Mouse (Mus musculus) cerebellum, postnatal 10 days (tissue): Measurements from ENCODE around the gene Tff1.
A peak's percentile ranks its signal among the peaks of the same experiment; 100 is the strongest.

ENCODE experiments used
- DNase-seq, 2 experiments: peaks; one replicate each; pipeline ENCODE4 v3.0.0; 2021; ENCODE audit warnings: mixed read lengths in 2 of 2

The Tff1 gene

DNA sequence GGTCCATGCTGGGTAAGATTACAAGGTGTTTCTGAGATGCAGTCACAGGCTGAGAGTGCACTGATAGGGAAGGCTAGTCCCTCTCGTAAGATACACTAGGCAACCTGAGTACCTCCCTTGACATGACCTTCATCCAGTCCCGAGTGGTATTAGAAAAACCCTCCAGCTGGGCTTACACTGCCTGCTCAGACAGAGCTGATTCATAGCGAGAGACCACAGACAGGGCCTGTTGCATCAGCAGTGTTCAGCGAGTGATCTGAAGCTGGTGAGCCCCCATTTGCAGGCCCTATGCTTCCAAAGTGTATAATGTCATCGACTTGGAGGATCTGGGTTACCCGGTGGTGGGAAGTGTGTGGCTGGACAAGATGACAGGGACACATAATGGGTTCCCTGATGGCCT is at the start of gene Tff1:
Gene Tff1, minus strand, starts transcription at position 151 of the 400 bp plus-strand sequence.
- DNase-seq = no peak

DNA sequence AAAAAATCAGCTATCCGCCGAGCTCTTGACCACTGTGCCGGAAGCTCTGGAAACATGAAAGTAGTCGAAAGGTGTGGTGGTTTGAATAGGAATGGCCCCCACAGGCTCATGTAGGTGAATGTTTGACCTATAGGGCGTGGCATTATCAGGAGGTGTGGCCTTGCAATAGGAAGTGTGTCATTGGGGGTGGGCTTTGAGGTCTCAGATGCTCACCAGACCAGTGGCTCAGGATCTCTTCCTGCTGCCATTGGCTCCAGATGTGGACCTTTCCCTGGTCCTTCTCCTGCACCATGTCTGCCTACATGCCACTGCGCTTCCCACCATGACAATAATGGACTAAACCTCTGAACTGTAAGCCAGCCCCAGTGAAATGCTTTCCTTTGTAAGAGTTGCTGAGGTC is 46.8 kb upstream of the Tff1 start:
- no peak for DNase-seq

DNA sequence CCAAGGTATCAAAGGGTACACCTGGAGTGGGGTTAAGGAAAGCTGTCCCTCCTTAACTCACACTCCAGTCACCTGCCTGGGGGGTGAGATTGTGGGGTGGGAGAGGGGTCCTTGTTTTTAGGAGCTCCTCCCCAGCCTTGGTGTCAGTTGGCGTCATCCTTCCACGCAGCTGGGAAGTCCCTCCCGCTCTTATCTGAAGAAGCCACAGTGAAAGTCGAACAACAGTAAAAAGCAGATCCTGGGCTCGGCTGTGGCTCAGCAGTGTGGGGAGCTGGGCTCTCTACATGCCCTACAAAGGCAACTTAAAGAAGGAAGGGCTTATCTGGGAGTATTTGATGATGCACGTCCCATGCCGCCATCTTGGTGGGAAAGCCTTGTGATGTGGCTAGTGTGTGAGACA is 45.2 kb upstream of the Tff1 start:
- no peak for DNase-seq

DNA sequence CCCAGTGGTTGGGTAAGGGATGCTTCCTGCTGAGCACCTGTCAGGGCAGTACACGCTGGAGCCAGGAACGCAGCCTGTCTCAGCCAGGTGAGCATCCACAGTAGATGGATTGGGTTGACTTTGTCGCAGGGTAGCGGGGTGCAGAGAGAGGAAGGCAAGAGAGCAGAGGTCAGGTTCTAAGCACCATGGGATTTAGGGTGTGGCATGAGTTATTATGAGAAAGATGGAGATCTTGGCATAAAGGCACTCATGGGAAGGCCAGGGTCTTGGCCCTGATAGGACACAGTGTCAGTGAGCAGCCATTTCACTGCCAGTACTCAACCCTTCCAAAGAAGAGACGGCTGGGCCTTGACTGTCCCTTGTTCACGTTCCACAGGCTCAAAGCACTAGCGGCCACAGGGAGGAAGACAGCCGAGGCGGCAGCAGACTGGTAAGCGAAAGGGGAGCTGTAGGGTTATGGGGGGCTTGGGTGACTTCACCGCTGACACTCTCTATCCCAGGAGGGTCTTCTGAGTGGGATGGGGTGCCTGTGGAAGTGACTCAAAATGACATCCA is 44.4 kb upstream of the Tff1 start:
- no peak for DNase-seq

DNA sequence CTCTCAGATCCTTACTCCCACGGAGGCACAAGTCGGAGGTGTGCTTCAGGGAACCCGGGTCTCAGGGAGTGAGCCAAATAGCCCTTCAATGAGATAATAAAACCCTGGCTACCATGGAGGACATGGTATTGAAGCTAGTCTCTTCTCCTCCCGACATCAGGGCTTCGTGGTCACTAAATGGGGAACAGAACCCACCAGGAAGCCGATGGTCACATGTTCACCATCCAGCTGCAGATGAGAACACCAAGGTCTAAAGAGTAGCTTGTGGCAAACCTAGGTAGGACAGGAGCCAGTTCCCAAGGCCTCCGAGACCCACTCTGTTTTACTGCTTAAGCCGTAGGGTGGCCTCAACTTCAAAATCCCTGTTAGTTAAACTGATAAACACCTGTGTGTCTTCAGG is 43.6 kb upstream of the Tff1 start:
- DNase-seq = no peak

DNA sequence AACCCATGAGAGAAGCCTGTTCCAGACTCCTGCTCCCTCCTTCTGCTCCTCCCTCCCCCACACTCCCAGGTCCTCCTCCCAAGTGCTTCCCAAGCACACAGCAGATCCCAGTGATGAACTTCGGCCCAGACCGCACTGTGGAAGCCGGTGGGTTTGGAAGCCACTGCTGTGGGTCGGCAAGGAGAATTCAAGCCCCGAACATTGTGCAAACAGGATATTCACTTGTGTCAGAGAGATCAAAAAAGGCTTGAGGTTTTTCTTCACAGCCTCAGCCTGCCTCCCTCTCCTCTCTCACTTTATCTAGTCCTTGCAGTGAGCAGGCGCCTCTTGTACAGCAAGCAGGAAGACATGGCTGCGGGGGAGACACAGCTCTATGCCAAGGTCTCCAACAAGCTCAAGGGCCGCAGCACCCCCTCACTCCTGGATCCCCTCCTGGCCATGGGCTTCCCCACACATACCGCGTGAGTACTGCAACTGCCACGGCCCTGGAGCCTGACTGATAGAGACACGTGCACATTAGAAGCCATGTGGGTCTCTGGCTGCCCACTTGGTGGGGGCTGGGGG is 42.8 kb upstream of the Tff1 start, which contains the start of gene Ubash3a:
Gene Ubash3a, plus strand, starts transcription at position 103 of the 564 bp plus-strand sequence.
- DNase-seq = no peak

DNA sequence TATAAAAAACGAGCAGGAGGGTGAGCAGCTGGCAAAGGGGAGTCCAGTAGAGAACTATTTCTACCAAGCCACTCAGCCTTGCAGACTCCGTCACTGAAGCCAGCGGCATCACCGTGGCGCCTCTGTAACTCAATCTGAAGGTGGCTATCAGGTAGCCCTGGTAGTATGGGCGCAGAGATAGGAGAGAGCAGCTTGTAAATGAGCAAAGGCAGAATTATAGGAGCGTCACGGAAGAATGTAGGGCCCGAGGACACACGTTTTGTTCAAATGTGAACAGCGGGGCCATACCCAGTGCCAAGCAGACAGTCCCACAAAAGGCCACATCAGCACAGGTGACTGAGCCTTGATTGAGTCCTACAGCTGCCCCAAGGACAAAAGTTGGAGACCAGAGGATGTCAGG is 33.8 kb upstream of the Tff1 start, which contains the start of gene Tmprss3:
Gene Tmprss3, minus strand, starts transcription at position 101 of the 400 bp plus-strand sequence.
- no peak for DNase-seq

DNA sequence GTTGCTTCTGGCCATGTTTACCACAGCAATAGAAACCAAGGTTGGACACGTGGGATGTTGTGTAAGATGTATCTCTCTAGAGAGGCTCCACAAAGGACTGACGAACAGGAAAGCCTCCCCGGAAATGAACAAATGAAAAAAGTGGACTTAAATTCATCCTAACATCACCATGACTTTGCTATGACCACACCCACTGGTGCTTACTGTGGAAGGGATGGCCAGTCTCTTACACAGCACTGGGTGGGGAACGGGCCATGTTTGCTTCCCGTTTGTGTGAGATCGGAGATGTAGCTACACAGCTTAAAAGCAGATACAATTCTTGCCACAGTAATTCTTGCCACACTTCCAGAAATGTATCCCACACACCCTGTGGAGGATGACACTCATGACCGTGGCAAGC is 31.2 kb upstream of the Tff1 start:
- no peak for DNase-seq

DNA sequence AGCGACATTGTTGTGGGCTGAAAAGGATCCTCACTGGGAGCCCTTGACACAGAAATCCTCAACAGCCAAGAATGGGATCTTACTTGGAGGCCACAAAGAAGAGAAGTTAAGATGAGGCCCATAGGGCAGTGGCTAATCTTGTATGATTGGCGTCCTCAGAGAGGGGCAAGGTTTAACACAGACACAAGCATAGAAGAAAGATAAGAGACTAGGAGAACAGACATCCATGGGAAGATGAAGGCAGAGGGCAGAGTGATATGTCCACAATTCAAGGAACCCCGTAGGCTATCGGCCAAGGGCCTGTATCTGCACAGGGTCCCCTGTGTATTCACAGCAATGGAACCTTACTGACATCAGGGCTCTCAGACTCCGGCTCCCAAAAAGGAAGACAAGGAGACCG is 30.1 kb upstream of the Tff1 start:
- DNase-seq = no peak

DNA sequence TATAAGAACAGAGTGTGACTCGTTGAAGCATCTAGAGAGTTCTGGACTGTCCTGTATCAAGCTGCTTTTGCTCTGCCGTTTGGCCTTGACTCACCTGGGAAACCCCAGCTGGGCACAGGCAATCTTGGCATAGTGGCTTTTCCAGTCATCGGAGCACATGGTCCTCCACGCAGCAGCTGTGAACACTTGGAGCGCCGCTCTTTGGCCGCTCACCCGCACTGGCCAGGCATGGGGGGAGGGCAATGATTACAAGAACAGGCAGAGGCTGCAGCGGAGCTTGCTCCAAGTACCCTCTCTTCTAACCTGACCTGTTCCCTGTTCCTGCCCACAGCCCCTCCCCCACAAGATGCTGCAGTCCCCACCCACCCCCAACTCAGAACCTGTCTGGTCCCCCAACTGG is 28.3 kb upstream of the Tff1 start:
- DNase-seq = peak; percentile 57 to 62

DNA sequence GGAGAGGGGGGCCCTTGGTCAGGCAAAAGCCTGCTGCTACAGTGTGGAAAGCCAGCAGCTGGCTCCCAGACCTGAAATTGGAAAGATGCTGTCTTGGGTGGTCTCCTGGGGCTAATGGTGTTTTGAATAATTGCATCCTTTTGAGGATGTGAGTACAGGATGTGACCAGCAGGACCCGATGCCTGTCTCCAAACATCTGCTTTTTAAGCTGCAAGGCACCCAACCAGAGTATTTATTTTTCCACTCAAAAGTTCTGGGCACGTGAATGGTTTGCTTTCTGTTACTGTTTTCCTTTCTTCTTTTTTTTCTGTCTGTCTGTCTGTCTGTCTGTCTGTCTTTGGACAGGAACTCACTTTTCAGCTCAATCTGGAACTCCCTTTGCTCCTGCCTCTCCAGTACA is 27.6 kb upstream of the Tff1 start:
- DNase-seq = no peak

DNA sequence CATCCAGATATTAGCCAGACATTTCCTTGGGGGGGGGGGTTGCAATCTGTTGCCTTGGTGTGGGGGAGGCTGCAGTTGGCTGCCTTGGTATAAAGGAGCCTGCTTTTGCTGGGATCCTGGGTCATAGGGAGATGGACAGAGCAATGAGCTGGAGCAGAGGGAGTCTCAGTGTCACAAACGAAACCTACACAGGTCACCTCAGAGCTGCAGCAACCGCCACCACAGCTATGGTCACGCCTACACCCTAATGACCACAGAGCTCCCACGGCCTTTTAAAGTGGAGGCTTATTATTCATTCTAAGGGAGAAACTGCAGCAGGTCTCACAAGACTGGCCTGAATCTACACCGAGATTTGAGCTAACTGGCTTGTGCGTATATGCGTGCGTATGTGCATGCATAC is 26.7 kb upstream of the Tff1 start:
- DNase-seq = no peak

DNA sequence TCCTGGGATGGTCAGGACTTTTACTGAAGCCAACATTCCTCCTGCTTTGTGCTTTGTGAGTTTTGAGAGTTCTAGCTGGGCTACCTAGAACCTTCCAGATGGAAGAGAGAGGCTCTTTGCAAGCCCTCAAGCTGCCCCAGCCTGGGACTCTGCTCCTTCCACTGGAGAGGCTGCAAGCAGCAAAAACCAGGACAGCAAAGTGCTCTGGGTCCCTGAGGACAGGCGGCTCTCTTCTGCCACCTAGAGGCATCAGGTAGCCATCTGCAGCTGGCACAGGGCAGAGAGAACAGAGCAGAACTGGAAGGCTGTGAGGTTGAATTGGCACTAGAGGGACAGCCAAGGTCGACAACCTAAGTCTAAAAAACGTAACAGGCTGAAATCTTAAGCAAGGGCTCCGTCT is 22.3 kb upstream of the Tff1 start:
- DNase-seq = peak; percentile 89 to 90

DNA sequence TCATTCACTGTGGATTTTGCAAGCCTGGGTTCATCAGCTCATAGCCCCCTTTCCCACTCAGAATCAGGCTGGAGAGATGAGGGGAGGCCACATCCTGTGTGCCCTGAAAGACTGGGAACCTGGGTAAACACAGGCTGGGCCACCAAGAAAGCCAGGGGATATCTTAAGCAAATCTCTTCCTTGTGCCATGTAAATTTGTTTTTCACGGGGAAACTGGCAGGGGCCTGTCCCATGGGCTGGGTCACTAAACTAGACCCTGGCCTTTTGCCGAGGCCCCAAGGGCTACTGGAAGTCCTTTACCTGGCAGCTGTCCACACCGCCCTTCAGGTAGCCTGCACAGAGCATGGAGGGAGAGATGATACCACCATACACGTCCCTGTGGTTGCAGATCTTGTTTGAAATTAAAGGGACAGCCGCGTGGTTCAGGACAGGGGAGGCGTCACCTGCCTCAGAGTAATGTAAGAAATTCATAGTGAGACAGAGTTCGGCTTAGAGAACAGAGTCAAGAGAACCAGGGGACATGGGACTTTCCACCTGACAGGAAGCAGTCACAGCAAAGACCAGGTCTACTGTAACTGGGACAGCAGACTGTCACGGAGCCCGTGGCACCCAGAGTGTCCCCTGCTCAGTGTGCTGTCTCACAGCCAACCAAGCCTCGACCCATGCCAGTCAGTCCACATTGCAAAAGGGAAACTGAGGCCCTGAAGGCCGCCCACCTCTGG is 19.4 kb upstream of the Tff1 start:
- no peak for DNase-seq

DNA sequence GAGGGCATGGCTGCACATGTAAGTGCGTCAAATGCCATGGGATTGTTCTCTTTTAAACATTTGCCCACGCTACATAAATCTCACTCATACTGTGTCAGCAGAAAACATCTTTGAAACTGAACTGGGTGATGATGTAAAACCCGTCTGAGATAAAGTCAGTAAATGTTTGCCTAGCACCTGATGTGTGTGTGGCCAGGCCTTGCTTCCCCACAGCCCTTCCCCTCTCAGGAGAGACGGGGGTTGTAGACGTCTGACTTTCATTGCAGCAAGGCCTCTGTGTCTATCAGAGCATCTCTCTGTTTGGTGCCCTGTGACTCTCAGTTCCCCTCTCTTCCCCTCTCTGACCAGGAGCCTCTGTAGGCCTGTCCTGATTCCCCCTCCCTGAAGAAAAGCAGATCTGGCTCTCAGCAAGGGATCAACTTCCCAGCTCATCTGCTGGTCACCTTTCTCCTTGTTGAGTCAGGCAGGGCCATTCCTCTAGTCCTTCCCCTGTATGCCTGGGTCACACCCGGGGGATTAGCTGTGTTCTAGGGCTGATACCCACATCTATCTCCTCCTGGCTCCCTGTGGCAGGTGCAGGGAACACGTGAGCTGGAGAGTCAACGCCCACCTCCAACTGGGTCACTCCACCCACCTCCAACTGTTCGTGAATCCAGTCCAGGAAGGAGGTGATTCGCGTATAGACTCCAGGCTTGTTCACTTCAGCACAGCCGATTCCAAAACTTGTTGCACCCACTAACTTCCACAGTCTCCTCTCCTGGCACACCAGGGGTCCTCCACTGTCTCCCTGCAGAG is 18.3 kb upstream of the Tff1 start:
- peak in 1 of 2 experiments; percentile 27 for DNase-seq

DNA sequence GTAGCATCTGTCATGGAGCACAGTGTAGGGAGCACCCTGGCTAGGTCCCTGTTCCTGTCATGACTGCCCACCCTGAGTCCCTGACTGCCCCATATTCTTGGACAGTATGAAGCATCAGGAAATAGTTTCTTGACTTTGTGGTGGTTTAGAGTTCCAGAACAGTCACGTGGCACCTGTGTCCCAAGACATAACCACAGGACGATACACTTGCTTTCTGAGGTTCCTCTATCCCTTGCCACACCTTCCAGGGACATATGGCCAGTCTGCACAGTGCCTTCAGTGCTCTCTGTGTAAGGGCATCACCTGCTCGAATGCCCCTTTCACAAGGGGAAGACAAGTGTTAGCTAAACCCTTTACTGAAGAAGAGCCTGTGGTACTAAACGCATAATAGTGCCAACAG is 16.4 kb upstream of the Tff1 start:
- no peak for DNase-seq

DNA sequence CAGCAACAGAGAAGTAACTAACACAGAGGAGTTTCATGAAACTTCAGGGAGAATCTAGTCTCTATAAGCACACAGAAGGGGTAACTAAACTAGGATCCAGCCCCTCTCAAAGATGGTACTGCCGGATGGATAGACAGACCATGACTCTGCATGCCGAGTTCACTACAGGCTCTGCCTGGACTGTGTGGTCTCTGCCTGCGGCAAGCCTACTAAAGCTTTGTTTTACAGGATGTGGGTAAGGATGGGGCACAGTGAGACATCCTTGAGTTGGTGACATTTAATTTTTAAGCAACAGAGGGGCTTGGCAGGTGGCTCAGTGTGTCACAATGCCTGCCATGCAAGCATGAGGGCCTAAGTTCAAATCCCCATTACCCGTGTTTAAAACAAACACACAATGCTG is 11.2 kb upstream of the Tff1 start:
- DNase-seq = no peak

DNA sequence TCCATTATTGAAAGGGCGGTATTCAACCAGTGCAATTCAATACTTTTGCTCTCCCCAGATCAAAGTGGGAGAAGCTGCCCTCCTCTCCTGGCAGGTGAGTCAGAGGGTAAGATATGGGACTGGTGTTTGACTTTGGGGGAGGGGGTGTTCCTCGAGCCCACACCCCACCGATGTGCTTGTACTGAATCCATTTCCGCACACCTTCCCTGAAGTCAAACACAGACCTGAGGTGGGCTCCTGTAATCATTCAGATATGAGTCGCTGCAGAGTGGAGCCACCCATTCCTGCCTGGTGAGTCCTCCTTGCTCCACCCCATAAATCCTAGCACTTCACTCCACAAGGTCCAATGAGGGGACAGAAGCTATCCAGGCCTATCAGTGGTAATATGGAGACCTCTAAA is 4.7 kb upstream of the Tff1 start:
- no peak for DNase-seq

DNA sequence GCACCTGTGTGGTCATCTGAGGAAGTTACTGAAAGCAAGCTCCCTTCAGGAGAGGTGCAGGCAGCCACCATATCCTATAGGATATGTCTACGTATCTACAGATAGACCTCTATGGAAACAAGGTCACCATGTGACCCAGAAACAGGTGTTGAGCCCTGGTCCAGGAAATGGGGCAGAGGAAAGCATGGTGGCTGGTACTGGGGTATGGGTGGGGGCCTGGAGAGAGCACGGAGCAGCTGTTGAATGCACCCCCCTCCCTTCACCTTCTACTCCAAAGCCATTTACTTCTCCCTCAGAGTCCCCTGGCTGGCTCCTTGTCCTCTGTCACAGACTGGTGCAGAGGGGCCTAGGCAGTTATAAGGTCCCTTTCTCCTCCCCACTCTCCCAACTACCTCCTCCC is 1.3 kb downstream of the Tff1 start:
- DNase-seq = no peak

DNA sequence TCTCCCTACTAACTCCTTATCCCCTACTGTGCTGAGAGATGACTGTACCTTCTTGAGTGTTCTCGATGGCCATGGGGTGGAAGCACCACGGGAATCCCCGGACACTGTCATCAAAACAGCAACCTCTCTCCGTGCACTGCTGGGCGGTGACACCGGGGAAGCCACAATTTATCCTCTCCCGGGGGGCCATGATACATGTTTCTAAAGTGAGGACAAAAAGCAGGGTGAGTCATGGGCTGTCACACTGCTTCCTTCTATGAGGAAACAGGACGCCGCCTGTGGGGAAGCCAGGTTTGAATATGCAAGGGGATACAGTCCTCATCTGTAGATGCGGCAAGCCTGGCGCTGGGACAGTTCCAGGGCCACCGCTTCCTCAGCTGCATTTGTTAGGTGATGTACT is 2.5 kb downstream of the Tff1 start:
- DNase-seq = no peak

DNA sequence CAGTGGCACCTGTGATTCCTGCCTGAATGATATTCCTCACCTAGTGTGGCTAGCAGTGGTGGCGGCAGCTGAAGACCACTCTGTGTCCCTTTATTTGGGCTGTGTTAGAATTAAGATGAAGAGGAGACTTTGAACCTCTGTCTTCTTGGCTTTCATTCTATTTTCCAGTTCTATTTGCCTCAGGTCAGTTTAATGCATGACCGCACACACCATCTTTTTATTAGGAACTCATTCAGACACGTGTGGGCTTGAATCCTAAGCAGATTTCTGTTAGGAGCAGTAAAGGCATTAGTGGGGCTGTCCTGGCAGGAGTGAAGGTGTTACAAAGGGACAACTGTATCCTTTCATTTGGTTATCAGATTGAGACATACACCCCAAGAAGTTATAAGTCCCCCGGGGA is 4.8 kb downstream of the Tff1 start:
- DNase-seq = no peak

DNA sequence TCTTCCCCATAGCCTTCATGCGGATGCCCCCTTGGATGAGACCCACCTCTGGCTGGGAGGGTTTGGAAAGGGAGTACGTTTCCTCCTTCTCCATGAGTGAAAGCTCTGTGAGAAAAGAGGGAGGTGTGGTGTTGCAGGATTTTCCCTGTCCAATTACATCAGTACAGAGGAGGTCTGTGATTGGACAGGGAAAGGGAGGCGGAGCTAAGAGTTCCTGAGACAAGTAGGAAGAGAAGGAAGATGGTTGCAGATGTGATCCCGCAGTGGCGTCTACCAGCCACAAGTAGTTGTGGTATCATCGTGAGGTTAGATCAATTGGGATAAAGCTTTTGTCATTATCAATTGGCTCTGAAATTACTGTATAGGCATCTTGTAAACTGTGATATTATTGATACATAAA is 7.2 kb downstream of the Tff1 start:
- DNase-seq = no peak

DNA sequence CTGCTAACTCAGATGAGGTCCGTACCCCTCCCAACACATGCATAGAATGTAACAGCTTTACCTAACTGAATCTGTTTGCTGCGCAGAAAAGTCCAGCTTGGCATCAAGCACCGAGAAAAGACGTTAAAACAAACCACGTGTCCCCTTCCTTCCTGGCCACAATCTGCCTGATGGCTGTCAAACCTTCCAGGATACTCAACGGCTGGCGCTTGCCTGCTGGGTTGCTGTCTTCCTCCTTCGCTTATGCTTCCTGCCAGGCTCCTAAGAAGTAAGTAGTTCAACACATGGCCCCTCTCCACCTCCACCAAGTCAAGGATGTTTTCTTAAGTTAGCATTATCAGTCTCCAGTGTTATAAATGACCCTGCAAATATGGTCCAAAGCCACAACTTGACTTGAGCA is 11.3 kb downstream of the Tff1 start:
- no peak for DNase-seq
